Mouse (Mus musculus) kidney, postnatal 10 days (tissue): Measurements from ENCODE around the gene Tubb2b.
"Not testable (repeated sequence)": the region's sequence is repeated elsewhere in the genome, so short reads cannot be mapped to it uniquely, and the experiment has no call there.

Source experiments
- DNase-seq: peaks from one replicate; pipeline ENCODE4 v3.0.0; 2021; ENCODE audit warnings: mixed read lengths

The Tubb2b gene

GRCm38 (mm10) chr13:34105364-34105763 is 24.9 kb downstream of the Tubb2b start:
- DNase-seq: no peak

GRCm38 (mm10) chr13:34101908-34102307 is 28.4 kb downstream of the Tubb2b start:
- no peak for DNase-seq

- DNase-seq: no peak
Observed at GRCm38 (mm10) chr13:34101247-34101646, 29.0 kb downstream of the Tubb2b start.

- DNase-seq: no peak
Observed at GRCm38 (mm10) chr13:34100733-34101132, 29.5 kb downstream of the Tubb2b start.

- DNase-seq: no peak
Observed at GRCm38 (mm10) chr13:34097086-34097485, 33.2 kb downstream of the Tubb2b start.

GRCm38 (mm10) chr13:34096455-34096854 is 33.8 kb downstream of the Tubb2b start:
- DNase-seq: peak; percentile 26

- no peak for DNase-seq
Observed at GRCm38 (mm10) chr13:34095542-34096435, 34.5 kb downstream of the Tubb2b start.

GRCm38 (mm10) chr13:34089358-34089757 is 40.9 kb downstream of the Tubb2b start:
- no peak for DNase-seq

- no peak for DNase-seq
Observed at GRCm38 (mm10) chr13:34088871-34089288, 41.4 kb downstream of the Tubb2b start.

- not testable (repeated sequence) for DNase-seq
Observed at GRCm38 (mm10) chr13:34088201-34088649, 42.0 kb downstream of the Tubb2b start.

GRCm38 (mm10) chr13:34087052-34087812 is 43.0 kb downstream of the Tubb2b start:
- no peak for DNase-seq

GRCm38 (mm10) chr13:34084026-34084750 is 46.1 kb downstream of the Tubb2b start:
- no peak for DNase-seq

- DNase-seq: no peak
Observed at GRCm38 (mm10) chr13:34081926-34082325, 48.3 kb downstream of the Tubb2b start.

- no peak for DNase-seq
Observed at GRCm38 (mm10) chr13:34079801-34080200, 50.5 kb downstream of the Tubb2b start.

GRCm38 (mm10) chr13:34078500-34079280 is 51.6 kb downstream of the Tubb2b start:
- no peak for DNase-seq

- DNase-seq: peak; percentile 96
Observed at GRCm38 (mm10) chr13:34077492-34078271, 52.6 kb downstream of the Tubb2b start, which contains the start of gene Tubb2a. Gene Tubb2a, minus strand, starts transcription at chr13:34078007.
